Mouse (Mus musculus): ENCODE measurements around the gene Rps19. TPM values are rescaled to one million over a fixed set of nuclear protein-coding genes. Genes with fewer than 3 reads are reported as not detected.

The Rps19 gene
- total RNA-seq, 1 experiment, result 2,786 TPM

- no peak for DNase-seq (ENCODE audit: low read depth, low spot score)
- H3K27ac ChIP-seq (ENCODE audit: insufficient read depth, low read depth, low read length, poor library complexity, severe bottlenecking), result no peak overlapping the region
- H3K4me1 ChIP-seq (ENCODE audit: control insufficient read depth in 2 of 2, insufficient read depth in 2 of 2, low read length in 2 of 2, poor library complexity in 1 of 2), result peaks cover 0 to 18% of the 10 kb centered on the region in 2 experiments; a peak in 1 of 4 replicates
- H3K9me3 ChIP-seq (ENCODE audit: control insufficient read depth, insufficient read depth, low read depth, low read length), result no peaks in the 10 kb centered on the region
- H3K36me3 ChIP-seq (ENCODE audit: control insufficient read depth, insufficient read depth, low read length, poor library complexity, severe bottlenecking), result peaks cover 56% of the 10 kb centered on the region
- no peak overlapping the region for H3K4me3 ChIP-seq (ENCODE audit: insufficient read depth in 1 of 2, low read depth in 1 of 2, low read length in 2 of 2, poor library complexity in 1 of 2, severe bottlenecking in 1 of 2)
- in situ Hi-C loops (cut with MboI; ENCODE audit: low sequenced_read_pairs in 2 of 2, unreplicated experiment in 2 of 2), result no loop called here
- H3K9ac ChIP-seq (ENCODE audit: insufficient read depth, low read depth, low read length, poor library complexity, severe bottlenecking), result no peak overlapping the region
- no peak for TF ChIP-seq ZC3H11A (IDR thresholded peaks at IDR 0.05; ENCODE audit: borderline replicate concordance, low read depth, low read length)
- no peak for TF ChIP-seq CHD2 (IDR thresholded peaks at IDR 0.05; ENCODE audit: low read depth, low read length)
- no peak for TF ChIP-seq ZNF384 (IDR thresholded peaks at IDR 0.05; ENCODE audit: low read depth, low read length)
- TF ChIP-seq MAFK (IDR thresholded peaks at IDR 0.05; ENCODE audit: insufficient read depth, low read depth, low read length), result no peak
- no peak for TF ChIP-seq HCFC1 (IDR thresholded peaks at IDR 0.05; ENCODE audit: borderline replicate concordance, insufficient read depth, low read length)
Observed at GRCm38 (mm10) chr7:24919728-24920127, 35.6 kb downstream of the Rps19 start.

- H3K27ac ChIP-seq (ENCODE audit: insufficient read depth, low read depth, low read length, poor library complexity, severe bottlenecking), result no peak overlapping the region
- no peak overlapping the region for H3K9ac ChIP-seq (ENCODE audit: insufficient read depth, low read depth, low read length, poor library complexity, severe bottlenecking)
- no peak overlapping the region for H3K4me3 ChIP-seq (ENCODE audit: insufficient read depth in 1 of 2, low read depth in 1 of 2, low read length in 2 of 2, poor library complexity in 1 of 2, severe bottlenecking in 1 of 2)
- peaks cover 0 to 32% of the 10 kb centered on the region in 2 experiments; a peak in 1 of 4 replicates for H3K4me1 ChIP-seq (ENCODE audit: control insufficient read depth in 2 of 2, insufficient read depth in 2 of 2, low read length in 2 of 2, poor library complexity in 1 of 2)
- no peak for TF ChIP-seq CHD2 (IDR thresholded peaks at IDR 0.05; ENCODE audit: low read depth, low read length)
- TF ChIP-seq ZC3H11A (IDR thresholded peaks at IDR 0.05; ENCODE audit: borderline replicate concordance, low read depth, low read length), result no peak
- TF ChIP-seq ZNF384 (IDR thresholded peaks at IDR 0.05; ENCODE audit: low read depth, low read length), result no peak
- TF ChIP-seq HCFC1 (IDR thresholded peaks at IDR 0.05; ENCODE audit: borderline replicate concordance, insufficient read depth, low read length), result no peak
- TF ChIP-seq MAFK (IDR thresholded peaks at IDR 0.05; ENCODE audit: insufficient read depth, low read depth, low read length), result no peak
- H3K9me3 ChIP-seq (ENCODE audit: control insufficient read depth, insufficient read depth, low read depth, low read length), result no peaks in the 10 kb centered on the region
- H3K36me3 ChIP-seq (ENCODE audit: control insufficient read depth, insufficient read depth, low read length, poor library complexity, severe bottlenecking), result peaks cover 11% of the 10 kb centered on the region
- DNase-seq (ENCODE audit: low read depth, low spot score), result no peak
- in situ Hi-C loops (cut with MboI; ENCODE audit: low sequenced_read_pairs in 2 of 2, unreplicated experiment in 2 of 2), result no loop called here
Observed at GRCm38 (mm10) chr7:24930475-24930874, 46.3 kb downstream of the Rps19 start.

- Histone ChIP-seq H3K4me3 (ENCODE audit: insufficient read depth in 1 of 2, low read depth in 1 of 2, low read length in 2 of 2, poor library complexity in 1 of 2, severe bottlenecking in 1 of 2) (no peak overlapping the region), H3K4me1 (ENCODE audit: control insufficient read depth in 2 of 2, insufficient read depth in 2 of 2, low read length in 2 of 2, poor library complexity in 1 of 2) (peaks cover 0 to 32% of the 10 kb centered on the region in 2 experiments; a peak in 1 of 4 replicates), H3K27ac (ENCODE audit: insufficient read depth, low read depth, low read length, poor library complexity, severe bottlenecking) (no peak overlapping the region), H3K9me3 (ENCODE audit: control insufficient read depth, insufficient read depth, low read depth, low read length) (no peaks in the 10 kb centered on the region), H3K9ac (ENCODE audit: insufficient read depth, low read depth, low read length, poor library complexity, severe bottlenecking) (no peak overlapping the region), H3K36me3 (ENCODE audit: control insufficient read depth, insufficient read depth, low read length, poor library complexity, severe bottlenecking) (peaks cover 3% of the 10 kb centered on the region; the same call in 1 of the 2 replicates)
- in situ Hi-C loops (cut with MboI; ENCODE audit: low sequenced_read_pairs in 2 of 2, unreplicated experiment in 2 of 2), result no loop called here
- TF ChIP-seq MAFK (IDR thresholded peaks at IDR 0.05; ENCODE audit: insufficient read depth, low read depth, low read length) (no peak), CHD2 (IDR thresholded peaks at IDR 0.05; ENCODE audit: low read depth, low read length) (no peak), ZC3H11A (IDR thresholded peaks at IDR 0.05; ENCODE audit: borderline replicate concordance, low read depth, low read length) (no peak), ZNF384 (IDR thresholded peaks at IDR 0.05; ENCODE audit: low read depth, low read length) (no peak), HCFC1 (IDR thresholded peaks at IDR 0.05; ENCODE audit: borderline replicate concordance, insufficient read depth, low read length) (no peak)
- no peak for DNase-seq (ENCODE audit: low read depth, low spot score)
Observed at GRCm38 (mm10) chr7:24931651-24932050, 47.5 kb downstream of the Rps19 start.

Other genes with a start within 250 kb of the Rps19 start
- 0.13 and 0.32 TPM in 2 replicates for gene Lypd3, start 247.8 kb upstream of the Rps19 start, total RNA-seq (2012; rRNA removed)
- 9.5 and 10.0 TPM in 2 replicates for gene Tex101, start 207.7 kb upstream of the Rps19 start, total RNA-seq (2012; rRNA removed)
- gene BC049730, start 175.1 kb upstream of the Rps19 start, total RNA-seq (2012; rRNA removed), result not detected in 2 replicates
- not detected in 2 replicates for gene Gm4763, start 157.5 kb upstream of the Rps19 start, total RNA-seq (2012; rRNA removed)
- gene Cd177, start 124.1 kb upstream of the Rps19 start, total RNA-seq (2012; rRNA removed), result 0.22 TPM in 1 of 2 replicates, not detected in the other
- 0.89 and 1.6 TPM in 2 replicates for gene Ceacam10, start 107.2 kb upstream of the Rps19 start, total RNA-seq (2012; rRNA removed)
- gene Gm9844, start 22.2 kb upstream of the Rps19 start, total RNA-seq (2012; rRNA removed), result 4.6 and 6.7 TPM in 2 replicates
- 0.18 TPM in 1 of 2 replicates, not detected in the other for gene Lypd4, start 14.4 kb upstream of the Rps19 start, total RNA-seq (2012; rRNA removed)
- gene Dmrtc2, start 14.3 kb upstream of the Rps19 start, total RNA-seq (2012; rRNA removed), result 0.53 and 0.54 TPM in 2 replicates
- gene Cd79a, start 13.0 kb downstream of the Rps19 start, total RNA-seq (2012; rRNA removed), result 1.3 and 1.5 TPM in 2 replicates
- 32.1 and 40.0 TPM in 2 replicates for gene Arhgef1, start 18.5 kb downstream of the Rps19 start, total RNA-seq (2012; rRNA removed)
- not detected in 2 replicates for gene Gm4881, start 60.1 kb downstream of the Rps19 start, total RNA-seq (2012; rRNA removed)
- 212 and 328 TPM in 2 replicates for gene Rabac1, start 88.4 kb downstream of the Rps19 start, total RNA-seq (2012; rRNA removed)
- gene Atp1a3, start 121.6 kb downstream of the Rps19 start, total RNA-seq (2012; rRNA removed), result 21.2 and 37.0 TPM in 2 replicates
- 10.0 and 10.7 TPM in 2 replicates for gene Grik5, start 188.0 kb downstream of the Rps19 start, total RNA-seq (2012; rRNA removed)
- gene Zfp574, start 188.2 kb downstream of the Rps19 start, total RNA-seq (2012; rRNA removed), result 15.1 and 18.9 TPM in 2 replicates

All from ES-E14 (cell line).